Mouse (Mus musculus) adrenal gland, adult (tissue): ENCODE measurements around the gene Tmem181a.
"Not testable (repeated sequence)": the region's sequence is repeated elsewhere in the genome, so short reads cannot be mapped to it uniquely, and the experiment has no call there.

ENCODE experiments used
- DNase-seq, 2 experiments: peaks; one replicate each; pipeline ENCODE4 v3.0.0; 2022 to 2023; ENCODE audit warnings: low spot score in 1 of 2; ENCODE audit not compliant: inconsistent age in 2 of 2

Tmem181a gene

DNA sequence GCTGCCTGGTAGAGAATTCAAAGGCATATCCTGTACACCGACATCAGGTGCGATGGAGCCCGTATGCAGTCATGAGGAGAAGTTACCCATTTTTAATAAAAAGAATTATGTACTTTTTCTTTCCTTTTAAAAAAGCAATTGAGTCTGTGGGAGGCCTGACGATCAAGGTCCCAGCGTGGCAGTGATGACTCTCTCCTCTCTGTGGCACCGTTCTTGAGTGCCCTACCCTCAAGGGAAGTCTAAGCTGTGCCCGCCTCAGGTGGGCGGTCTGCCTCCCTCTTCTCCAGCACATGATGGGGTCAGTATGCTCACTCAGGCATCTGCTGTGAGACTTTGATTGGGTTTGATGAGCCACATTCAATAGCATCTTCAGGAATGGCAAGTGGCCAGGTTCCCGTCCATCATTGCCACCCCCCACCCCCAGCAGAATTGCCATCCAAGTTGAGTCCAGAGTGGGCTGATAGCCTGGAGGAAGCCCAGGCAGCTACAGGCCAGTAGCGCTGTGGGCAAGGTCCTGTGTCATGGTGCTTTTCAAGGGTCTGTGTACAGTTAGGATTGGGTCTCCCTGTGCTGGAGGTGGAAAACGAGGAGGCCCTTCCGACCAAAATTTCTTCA lies 49.1 kb downstream of the Tmem181a start:
- DNase-seq = not testable (repeated sequence)

DNA sequence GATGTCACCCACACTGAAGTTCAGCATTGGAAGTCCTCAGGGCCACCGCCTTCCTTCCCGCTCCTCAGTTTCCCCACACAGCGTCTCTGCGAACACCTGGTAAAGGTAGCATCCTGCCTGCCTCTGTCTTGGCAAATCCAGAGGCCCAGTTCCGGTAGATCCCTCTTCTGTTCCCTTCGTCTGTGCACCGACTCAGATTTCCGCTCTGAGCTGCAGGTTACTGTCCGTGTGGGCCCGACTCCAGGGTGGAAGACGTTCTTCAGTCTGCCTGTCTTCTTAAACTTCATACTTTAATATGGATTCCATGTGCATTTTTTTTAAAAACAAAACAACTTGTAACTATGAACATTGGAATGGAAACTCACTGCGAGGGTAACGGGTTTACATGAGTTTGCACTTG lies 49.8 kb downstream of the Tmem181a start:
- not testable (repeated sequence) for DNase-seq

DNA sequence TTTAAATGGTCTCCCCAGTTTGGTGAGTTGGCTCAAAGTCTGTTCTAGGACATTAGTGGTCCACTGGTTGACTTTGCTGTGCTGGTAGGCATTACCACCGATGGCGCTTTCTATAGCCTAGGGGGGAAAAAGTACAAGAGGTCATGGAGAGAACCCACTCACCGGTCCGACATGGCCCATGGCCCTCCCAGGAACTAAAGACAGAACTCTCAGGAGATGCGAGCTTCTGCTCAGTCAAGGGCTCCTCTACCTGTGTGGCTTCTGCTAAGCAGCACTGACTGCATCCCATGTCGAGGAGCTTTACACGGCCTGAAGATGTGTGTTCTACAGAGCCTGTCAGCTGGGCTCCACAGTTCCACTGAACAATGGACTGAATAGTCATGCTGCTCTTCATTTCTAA lies 55.1 kb downstream of the Tmem181a start:
- not testable (repeated sequence) for DNase-seq

DNA sequence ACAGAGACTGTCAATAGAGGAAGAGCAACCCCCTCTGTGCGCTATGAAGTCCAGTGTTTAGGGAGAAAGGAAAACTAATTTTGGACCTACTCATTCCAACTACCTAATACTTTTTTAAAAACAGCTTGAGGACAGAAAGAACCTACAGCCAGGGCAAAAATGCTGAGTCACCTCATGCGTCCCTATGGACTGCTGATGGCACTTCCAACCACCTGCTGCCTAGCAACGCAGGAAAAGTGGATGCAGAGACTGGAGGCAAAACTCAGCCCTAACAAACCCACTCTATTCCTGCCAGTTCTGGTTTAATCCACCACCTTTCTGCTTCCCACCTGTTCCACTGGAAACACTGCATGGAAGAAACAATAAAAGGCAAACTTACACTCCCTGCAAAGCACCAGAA lies 56.1 kb downstream of the Tmem181a start:
- DNase-seq = not testable (repeated sequence)

DNA sequence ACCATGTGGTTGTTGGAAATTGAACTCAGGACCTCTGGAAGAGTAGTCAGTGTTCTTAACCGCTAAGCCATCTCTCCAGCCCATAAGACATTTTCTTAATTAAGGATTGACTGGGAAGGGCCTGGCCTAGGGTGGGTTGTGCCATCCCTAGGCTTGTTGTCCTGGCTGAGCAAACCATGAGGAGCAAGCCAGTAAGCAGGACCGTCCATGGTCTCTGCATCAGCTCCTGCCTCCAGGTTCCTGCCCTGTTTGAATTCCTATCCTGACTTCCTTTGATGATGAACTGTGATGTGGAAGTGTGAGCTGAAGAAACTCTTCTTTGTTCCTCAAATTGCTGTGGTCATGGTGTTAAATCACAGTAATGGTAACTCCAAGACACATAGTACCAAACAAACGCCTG lies 57.8 kb downstream of the Tmem181a start:
- peak in 1 of 2 experiments; percentile 43 for DNase-seq

DNA sequence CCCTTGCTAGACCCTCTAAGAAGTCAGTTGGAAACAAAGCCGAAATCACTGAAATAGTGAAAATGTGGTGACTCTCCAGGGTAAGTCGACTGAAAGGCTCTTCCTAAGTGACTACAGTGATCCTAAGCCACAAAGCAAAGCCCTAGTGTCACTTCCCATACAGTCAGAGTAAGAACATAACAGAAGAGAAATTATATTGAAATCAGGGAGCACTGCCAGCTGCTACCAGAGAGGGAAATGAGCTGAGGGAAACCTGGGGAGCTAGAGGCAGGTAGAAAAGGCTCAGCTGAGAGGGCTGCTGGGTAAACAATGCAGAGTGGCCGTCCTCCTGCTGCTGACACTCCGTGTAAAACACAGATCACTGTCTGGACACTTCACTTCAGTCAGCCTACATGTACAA lies 59.0 kb downstream of the Tmem181a start:
- DNase-seq = peak in 1 of 2 experiments; percentile 70

DNA sequence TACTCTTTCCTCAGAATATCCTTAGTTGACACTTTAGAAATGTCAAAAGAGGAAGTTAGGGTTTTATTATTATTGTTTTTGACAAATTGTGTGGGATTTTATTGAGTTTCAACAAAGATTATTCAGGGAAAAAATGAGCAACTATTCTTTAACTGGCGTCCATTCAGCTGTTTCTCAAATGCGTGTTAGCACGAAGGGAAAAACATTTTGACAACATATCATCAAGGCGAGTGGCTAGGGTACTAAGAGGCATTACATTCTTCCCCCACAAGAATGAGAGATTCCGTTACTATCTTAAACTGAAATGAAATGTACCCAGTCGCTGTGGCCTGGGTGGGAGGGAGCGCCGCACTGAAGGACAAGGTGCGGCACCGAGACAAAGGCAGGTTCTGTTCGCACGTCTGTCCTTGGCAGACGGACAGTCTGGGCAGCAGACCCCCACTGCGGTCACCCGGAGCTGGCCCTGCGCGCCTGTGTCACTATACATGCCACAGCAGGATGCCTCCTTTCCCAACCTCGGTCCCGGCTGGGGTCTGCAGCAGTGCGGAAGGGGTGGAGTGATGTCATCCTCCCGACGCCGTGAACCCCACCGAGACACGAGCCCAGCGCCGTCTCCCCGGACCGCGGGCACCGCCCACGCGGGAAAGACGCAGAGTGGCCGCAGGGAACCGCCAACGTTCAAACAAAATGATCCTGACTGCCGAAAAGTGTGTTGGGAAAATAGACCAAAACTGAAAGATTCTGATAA lies 59.9 kb downstream of the Tmem181a start:
- DNase-seq = peak; percentile 66 to 84

DNA sequence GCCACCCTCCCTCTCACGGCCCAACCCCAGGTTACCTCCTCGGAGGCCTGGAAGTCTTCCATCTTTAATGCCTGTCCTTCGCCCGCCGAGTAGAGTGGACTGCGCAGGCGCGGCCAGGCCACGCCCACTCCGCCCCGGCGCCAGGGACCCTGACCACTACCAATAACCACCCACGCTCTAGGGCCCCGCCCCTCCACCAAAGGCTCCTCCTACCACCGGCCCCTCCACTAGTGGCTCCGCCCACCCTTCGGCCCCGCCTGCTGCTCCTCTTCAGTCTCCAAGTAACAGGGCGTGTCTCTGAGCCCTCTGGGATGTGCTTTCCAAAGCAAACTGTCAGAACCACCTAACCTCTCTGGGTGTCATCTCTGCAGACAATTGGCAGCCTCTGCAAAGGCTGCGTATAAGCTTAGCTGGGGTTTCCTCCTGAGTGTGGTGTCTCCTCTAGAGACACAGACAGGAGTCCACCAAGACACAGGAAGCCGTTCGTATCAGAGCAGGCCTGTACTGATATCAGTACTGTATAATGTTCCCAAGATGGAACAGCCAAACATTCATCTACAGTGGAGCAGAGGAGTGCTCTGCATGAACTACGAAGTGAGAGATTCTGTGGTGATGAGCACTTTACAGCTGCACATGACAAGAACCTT lies 60.8 kb downstream of the Tmem181a start, which contains the start of gene Dynlt1a:
TSS of gene Dynlt1a (minus strand) at position 162 of the 647 bp plus-strand sequence.
- DNase-seq = peak; percentile 99 to 100

DNA sequence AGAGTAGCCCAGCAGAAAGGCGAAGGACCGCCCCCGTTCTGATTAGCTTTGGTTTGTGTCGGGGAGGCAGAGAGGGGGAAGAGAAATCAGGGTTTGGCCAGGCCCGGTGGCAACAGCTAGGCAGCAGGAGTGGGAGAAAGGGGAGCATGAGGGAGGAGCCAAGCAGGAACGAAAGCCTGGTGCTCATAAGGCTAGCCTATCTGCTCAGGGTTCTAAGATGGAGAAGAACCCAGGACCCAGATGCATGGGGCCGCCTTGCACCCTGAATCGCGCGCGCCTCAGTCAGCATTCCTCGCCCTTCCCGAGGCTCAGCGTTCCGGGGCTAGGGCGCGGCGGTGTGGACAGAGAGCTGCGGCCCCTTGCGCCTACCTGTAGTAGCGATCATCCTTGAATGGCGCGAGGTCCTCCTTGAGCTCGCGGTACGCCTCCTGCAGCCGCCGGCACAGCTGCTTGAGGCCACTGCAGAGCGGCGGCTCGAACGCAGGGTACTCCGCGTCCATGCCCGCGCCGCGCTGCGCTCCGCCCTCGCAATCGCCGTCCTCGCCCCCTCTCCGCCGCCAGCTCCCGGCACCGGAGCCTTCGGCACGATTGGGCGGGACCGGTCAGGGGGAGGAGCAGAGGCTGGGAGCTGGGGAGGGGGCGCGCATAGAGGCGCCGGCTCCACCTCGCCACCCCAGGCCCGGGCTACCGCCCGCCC lies 64.6 kb downstream of the Tmem181a start:
- DNase-seq = not testable (repeated sequence)

DNA sequence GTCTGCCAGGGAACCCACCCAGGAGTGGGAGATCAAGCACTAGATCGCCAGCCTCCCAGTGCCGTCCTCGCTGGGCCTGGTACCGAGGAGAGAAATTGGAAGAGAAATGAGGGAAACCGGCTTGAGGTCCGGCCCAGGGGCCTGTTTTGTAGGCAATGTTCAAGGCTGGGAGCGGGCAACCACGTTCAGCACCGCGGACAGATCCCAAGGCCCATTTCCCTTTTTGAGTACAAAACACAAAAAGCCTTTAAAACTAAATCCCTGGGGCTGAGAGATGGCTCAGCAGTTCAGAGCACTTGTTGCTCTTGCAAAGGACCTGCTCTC lies 65.1 kb downstream of the Tmem181a start:
- DNase-seq = not testable (repeated sequence)

DNA sequence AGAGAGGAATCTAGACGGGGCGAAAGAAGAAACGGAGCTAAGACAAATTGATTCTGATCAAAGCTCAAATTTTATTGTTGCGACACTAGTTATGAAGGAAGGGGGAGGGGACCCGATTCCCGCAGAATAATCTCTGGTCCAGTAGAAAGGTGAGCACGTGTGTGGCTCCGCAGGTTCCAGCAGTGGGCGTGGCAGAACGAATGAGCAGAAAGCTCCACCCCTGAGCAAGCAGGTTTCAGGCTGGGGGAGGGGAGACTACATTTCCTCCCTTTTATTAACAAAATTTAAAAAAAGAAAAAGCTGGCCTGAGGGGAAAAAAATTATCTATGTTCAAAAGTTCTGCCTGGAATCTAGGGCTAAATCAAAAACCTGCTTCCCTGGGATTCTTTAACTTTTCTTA lies 68.4 kb downstream of the Tmem181a start:
- not testable (repeated sequence) for DNase-seq

DNA sequence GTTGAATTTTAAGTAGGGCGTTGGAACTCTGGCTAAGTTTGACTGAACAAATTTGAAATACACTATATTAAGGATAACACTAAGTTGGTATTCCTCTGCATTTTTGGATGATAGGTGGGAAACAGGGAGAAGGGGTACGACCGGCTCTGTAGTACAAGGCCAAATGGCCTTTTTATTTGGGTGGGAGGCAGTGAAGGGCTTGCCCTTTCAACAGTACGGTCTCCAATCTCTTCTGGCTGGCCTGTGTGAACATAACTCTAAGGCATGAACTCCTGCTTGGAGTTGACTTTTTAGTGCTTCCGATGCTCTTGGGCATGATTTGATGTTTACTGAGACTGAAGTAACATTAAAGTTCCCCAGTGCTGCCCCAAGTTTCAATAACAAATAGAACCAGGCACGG lies 68.9 kb downstream of the Tmem181a start:
- DNase-seq = not testable (repeated sequence)

DNA sequence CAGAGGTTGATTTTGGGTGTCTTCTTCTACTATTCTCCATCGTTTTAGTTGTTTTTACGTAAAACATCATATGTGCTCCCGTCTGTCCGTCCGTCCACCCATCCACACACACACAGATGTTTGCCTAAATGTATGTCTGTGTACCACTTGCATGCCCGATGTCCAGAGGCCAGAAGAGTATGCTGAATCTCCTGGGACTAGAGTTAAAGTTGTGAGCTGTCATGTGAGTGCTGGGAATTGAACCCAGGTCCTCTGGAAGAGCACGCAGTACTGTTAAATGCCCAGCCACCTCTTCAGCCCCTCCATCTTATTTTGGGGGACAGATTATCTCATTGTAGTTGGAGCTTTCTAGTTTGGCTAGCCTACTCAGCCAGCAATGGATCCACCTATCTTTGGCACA lies 70.9 kb downstream of the Tmem181a start:
- peak in 1 of 2 experiments; percentile 13 for DNase-seq

DNA sequence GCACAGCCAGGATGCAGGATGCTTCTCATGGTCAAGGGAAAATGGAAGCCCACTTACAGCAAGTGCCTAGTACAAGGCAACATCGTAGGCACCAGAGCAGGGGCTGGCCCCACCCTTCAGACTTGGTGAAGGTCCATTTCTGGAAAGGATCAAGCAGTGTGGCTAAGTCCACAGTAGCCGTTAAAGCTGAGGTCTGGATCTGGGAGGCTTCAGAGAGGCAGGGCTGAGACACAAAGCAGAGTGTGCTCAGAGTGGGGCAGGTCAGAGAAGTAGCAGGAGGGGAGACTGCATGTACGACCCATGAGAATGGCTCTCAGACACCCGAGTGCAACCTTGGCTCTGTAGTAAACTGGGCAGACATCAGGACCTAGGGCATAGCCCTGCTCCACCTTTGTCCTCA lies 72.3 kb downstream of the Tmem181a start:
- DNase-seq = not testable (repeated sequence)

DNA sequence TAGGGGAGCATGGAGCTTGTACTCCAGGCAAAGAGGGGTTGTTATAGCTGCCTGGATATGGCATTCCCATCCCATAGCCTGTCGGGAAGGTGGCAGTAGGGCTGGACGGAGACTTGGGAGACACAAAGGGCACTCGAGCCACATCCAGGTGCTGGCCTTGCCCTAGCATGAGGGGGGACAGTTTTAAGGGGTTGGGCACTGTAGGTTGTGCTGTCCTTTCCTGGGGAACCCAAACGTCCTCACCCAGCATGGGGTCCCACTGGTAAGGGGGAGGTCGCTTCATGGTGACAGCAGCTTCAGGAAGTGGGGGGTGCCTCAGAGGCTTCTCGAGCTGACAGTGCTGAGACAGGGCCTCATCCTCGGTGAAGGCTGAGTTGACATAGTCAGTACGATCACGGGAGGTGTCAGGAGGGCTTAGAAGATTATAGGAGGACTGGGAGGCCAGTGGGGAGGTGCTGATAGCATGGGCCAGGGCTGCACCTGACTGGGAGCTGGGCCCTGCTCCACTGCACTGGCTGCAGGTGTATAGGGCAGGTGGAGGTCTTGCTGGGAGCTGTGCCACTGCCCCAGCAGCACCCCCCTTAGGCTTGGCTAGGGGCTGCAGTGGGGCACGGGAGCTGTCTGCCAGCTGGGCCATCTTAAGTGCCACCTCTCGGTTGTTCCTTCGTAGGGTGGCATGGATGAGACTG lies 86.1 kb downstream of the Tmem181a start:
- not testable (repeated sequence) for DNase-seq

DNA sequence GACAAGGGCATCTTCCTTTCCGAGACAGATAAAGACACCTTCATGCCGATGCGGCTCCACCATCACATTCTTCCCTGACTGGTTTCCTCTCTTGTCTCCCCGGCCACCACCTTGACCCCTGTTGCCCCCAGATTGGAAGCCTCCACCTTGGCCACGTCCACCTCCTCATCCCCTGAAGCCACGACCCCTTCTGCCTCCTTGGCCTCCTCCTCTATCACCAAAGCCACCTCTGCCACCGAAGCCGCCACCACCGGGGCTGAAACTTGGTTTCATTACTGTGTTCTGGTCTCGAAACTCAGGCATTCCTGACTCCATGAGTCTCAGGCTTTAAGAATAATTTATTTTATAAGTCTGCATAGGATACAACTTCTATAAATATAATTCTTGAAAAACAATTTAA lies 98.6 kb downstream of the Tmem181a start:
- not testable (repeated sequence) for DNase-seq
